Mouse (Mus musculus): ENCODE results near the gene Anp32a.

DNA sequence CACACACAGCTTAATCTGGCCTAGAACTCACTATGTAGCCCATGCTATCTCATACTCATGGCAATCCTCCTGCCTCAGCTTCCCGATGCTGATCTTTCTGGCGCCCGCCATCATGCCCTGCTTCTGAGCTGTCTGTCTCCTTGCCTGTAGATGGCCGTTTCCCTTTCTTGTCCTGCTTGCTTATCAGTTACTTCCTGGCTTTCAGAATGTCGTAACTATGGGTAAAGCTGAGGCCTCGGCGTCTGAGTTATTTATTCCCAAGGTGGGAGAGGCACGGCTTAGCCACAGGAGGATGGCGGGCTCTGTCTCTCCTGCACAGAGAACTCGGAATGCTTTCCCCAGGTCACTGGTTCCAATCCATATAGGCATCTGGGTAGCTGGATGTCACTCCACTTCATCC is 81.8 kb downstream of the Anp32a start:
- no peak for TF ChIP-seq CTCF (IDR thresholded peaks at IDR 0.05; ENCODE audit: low read depth, low read length)
- no peak for TF ChIP-seq POLR2A (IDR thresholded peaks at IDR 0.05; ENCODE audit: extremely low read depth, insufficient read depth, low read length)

Measured in liver, adult 2 months (tissue).